Mouse (Mus musculus) neural tube, embryonic 14.5 days (tissue): ENCODE measurements at regions not wholly inside any gene's neighbourhood (a gene's known extent, or its start where the extent isn't known, plus 50 kb on each side); places are given as distances from the start of the nearest gene placed in this dataset.
A peak's percentile ranks its signal among the peaks of the same experiment; 100 is the strongest.

Source experiments
- ATAC-seq: fragments of 200-750 bp; cut with Nextera tagmentation; 2 replicates; pipeline ENCODE4 v1.8.0; 2017; ENCODE audit warnings: low read depth, mild to moderate bottlenecking, moderate TSS enrichment, moderate library complexity
- H3K27ac ChIP-seq: fragments of 300-500 bp; sonication (generic); 2 replicates; pipeline ENCODE4 v1.5.1; 2014; ENCODE audit warnings: low read depth, mild to moderate bottlenecking, control low read depth, low read length, moderate library complexity, mixed read lengths
- H3K27me3 ChIP-seq: fragments of 300-500 bp; sonication (generic); 2 replicates; pipeline ENCODE4 v1.6.1; 2014; ENCODE audit warnings: low read length; ENCODE audit not compliant: control insufficient read depth, insufficient read depth
- H3K36me3 ChIP-seq: fragments of 300-500 bp; sonication (generic); 2 replicates; pipeline ENCODE4 v1.6.1; 2014; ENCODE audit warnings: low read length, mixed read lengths; ENCODE audit not compliant: control insufficient read depth, insufficient read depth
- H3K4me1 ChIP-seq: fragments of 300-500 bp; sonication (generic); 2 replicates; pipeline ENCODE4 v1.6.1; 2014; ENCODE audit warnings: low read length; ENCODE audit not compliant: control insufficient read depth, insufficient read depth
- H3K4me2 ChIP-seq: fragments of 300-500 bp; sonication (generic); 2 replicates; pipeline ENCODE4 v1.6.1; 2014; ENCODE audit warnings: mild to moderate bottlenecking, low read depth, low read length, control low read depth
- H3K4me3 ChIP-seq: fragments of 300-500 bp; sonication (generic); 2 replicates; pipeline ENCODE4 v1.5.1; 2014; ENCODE audit warnings: low read depth, low read length, control low read depth, mixed read lengths
- H3K9ac ChIP-seq: fragments of 300-500 bp; sonication (generic); replicated peaks from 2 replicates; pipeline ENCODE4 v1.6.1; 2014; ENCODE audit warnings: low read depth, mild to moderate bottlenecking, control low read depth, low read length, mixed read lengths
- H3K9me3 ChIP-seq: fragments of 300-500 bp; sonication (generic); 2 replicates; pipeline ENCODE4 v1.6.1; 2016; ENCODE audit warnings: low read length; ENCODE audit not compliant: control insufficient read depth
- WGBS: fragments of 180-500 bp; shearing (Covaris S2); extraction: QIAGEN DNeasy Blood & Tissue Kit; methylation state at CpG from one replicate; pipeline ENCODE4 v1.1.7; 2014; 5-methylcytosine and 5-hydroxymethylcytosine counted together

- H3K36me3 ChIP-seq = no peaks in the 10 kb centered on the region
- H3K4me1 ChIP-seq = no peaks in the 10 kb centered on the region
- no peak overlapping the region for H3K4me3 ChIP-seq
- no peaks in the 10 kb centered on the region for H3K9me3 ChIP-seq
- H3K27me3 ChIP-seq = no peaks in the 10 kb centered on the region
- no peak overlapping the region for H3K4me2 ChIP-seq
- no peak overlapping the region for H3K27ac ChIP-seq
- 91% methylated on average over 8 of the region's 8 CpGs for WGBS
- H3K9ac ChIP-seq = no peak overlapping the region
- no peak for ATAC-seq
Observed at GRCm38 (mm10) chr9:87921291-87921690, 190.2 kb upstream of the Tbx18 start.

DNA sequence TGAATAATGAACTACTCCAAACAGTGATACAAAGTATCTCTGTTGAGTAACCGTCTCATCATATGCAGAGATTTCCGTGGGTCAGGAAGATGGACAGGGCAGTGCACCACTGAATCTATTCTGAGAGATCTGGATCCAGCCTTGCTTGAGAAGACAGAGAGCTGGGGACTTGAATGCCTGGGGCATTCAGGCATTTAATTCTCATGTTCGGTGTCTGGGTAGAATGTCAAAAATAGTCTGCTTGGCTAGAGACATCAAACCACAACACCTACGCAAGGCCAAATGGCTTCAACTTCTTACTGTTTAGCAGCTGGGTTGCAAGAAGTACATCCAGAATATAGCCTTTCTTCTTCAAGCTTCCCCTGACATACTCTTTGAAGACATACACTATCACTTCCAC lies 194.1 kb upstream of the Tbx18 start:
- Histone ChIP-seq H3K9ac (no peak overlapping the region), H3K4me1 (no peaks in the 10 kb centered on the region), H3K9me3 (no peaks in the 10 kb centered on the region), H3K4me3 (no peak overlapping the region), H3K27me3 (no peaks in the 10 kb centered on the region), H3K36me3 (no peaks in the 10 kb centered on the region), H3K27ac (no peak overlapping the region), H3K4me2 (no peak overlapping the region)
- no peak for ATAC-seq
- 94% methylated on average over 4 of the region's 4 CpGs for WGBS

- no peaks in the 10 kb centered on the region for H3K27me3 ChIP-seq
- 68% methylated on average over 5 of the region's 5 CpGs for WGBS
- ATAC-seq = peak; percentile 44; the same call in 1 of the 2 replicates
- H3K27ac ChIP-seq = no peak overlapping the region
- H3K4me3 ChIP-seq = no peak overlapping the region
- no peaks in the 10 kb centered on the region for H3K4me1 ChIP-seq
- no peaks in the 10 kb centered on the region for H3K36me3 ChIP-seq
- H3K4me2 ChIP-seq = no peak overlapping the region
- no peaks in the 10 kb centered on the region for H3K9me3 ChIP-seq
- H3K9ac ChIP-seq = no peak overlapping the region
Observed at GRCm38 (mm10) chr9:87933230-87933629, 202.2 kb upstream of the Tbx18 start.

DNA sequence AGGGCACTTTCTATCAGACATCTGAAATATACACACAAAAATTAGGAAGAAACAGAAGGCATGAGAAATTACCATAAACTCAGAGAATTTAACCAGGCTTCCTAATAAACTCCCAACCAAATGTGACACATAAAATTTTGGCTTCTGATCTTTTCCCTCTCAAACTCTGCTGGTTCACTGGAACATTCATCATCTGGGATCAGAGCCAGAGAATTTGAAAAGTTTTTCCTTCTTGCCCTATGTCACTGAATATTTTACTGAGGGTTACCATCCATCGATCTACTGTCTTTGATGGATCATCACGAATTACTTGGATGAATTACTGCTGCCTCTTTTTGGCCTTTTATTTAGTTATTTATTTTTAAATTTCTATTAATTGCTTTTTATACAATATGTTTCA lies 221.4 kb upstream of the Tbx18 start:
- Histone ChIP-seq H3K9ac (no peak overlapping the region), H3K4me3 (no peak overlapping the region), H3K27ac (no peak overlapping the region), H3K27me3 (no peaks in the 10 kb centered on the region), H3K9me3 (no peaks in the 10 kb centered on the region), H3K36me3 (no peaks in the 10 kb centered on the region), H3K4me2 (no peak overlapping the region), H3K4me1 (no peaks in the 10 kb centered on the region)
- ATAC-seq = no peak
- 88% methylated on average over 2 of the region's 2 CpGs for WGBS

DNA sequence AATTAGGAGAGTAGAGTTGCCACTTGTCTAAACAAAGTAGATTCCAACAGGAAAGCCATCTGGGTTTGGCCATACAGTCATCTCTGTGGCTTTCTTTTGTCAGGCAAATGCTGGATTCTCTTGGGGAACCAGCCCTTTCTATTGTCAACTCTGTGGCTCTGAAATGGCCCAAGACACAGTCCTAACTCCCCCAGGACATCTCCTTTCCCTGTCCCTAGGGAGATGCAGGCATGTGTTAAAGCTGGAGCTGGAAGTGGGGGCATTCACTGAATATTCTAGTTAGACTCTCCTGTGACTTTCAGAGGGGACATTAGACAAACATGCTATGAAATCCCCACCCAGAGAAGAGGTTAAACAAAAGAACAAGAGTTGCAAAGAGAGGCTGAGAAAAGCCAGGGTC lies 223.9 kb upstream of the Tbx18 start:
- Histone ChIP-seq H3K36me3 (no peaks in the 10 kb centered on the region), H3K27ac (no peak overlapping the region), H3K9ac (no peak overlapping the region), H3K27me3 (no peaks in the 10 kb centered on the region), H3K4me2 (no peak overlapping the region), H3K4me1 (no peaks in the 10 kb centered on the region), H3K4me3 (no peak overlapping the region), H3K9me3 (no peaks in the 10 kb centered on the region)
- ATAC-seq = no peak

DNA sequence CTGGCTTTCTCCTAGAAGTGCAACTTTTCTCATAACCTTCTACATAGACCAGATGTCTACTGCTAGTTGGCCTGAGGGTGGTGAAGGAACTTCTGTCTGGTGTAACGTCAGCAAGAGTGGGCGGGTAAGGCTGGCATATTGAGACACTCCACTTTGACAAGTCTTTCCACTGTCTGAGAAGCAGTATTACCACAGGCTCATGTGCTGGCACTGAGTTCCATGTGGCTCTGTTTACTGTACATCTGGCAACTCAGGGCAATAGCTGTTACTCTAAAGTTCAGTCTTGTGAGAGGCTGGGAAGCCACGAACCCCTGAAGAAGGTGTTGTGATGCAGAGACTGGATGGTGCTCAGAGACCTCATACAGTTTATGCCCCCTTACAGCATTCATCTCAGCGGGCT lies 230.7 kb upstream of the Tbx18 start:
- Histone ChIP-seq H3K27ac (no peak overlapping the region), H3K4me1 (no peaks in the 10 kb centered on the region), H3K4me2 (no peak overlapping the region), H3K27me3 (no peaks in the 10 kb centered on the region), H3K36me3 (no peaks in the 10 kb centered on the region), H3K9ac (no peak overlapping the region), H3K9me3 (no peaks in the 10 kb centered on the region), H3K4me3 (no peak overlapping the region)
- ATAC-seq = no peak
- WGBS = 95% methylated on average over 4 of the region's 4 CpGs

DNA sequence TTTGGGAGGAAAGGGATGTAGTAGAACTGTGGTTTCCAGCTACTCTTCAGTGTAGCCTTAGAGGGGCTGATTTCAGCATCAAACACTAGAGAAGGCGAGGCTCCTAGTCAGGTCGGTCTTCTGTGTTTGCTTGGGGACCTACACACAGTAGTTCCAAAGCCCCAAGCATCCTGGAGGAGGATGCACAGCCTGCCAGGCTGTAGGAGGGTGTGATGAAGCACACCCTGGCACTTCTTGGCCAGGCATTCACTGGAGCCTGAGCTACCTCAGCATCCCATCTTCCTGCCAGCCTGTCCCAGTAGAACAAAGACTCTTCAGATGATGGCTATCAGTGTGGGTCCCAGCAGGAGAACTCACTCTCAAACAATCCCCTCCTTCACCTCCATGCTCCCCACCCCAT lies 233.4 kb upstream of the Tbx18 start:
- no peaks in the 10 kb centered on the region for H3K36me3 ChIP-seq

GRCm38 (mm10) chr9:87965103-87965780 lies 234.2 kb upstream of the Tbx18 start:
- Histone ChIP-seq H3K9ac (no peak overlapping the region), H3K4me2 (no peak overlapping the region), H3K27me3 (no peaks in the 10 kb centered on the region), H3K4me3 (no peak overlapping the region), H3K27ac (no peak overlapping the region), H3K9me3 (no peaks in the 10 kb centered on the region), H3K4me1 (no peaks in the 10 kb centered on the region), H3K36me3 (no peaks in the 10 kb centered on the region)
- ATAC-seq = no peak
- WGBS = 82% methylated on average over 3 of the region's 3 CpGs

More for the DNA sequence above, 233.4 kb upstream of the Tbx18 start:
- H3K9me3 ChIP-seq = no peaks in the 10 kb centered on the region
- no peak overlapping the region for H3K27ac ChIP-seq
- no peak overlapping the region for H3K4me2 ChIP-seq
- 78% methylated on average over 2 of the region's 2 CpGs for WGBS
- H3K9ac ChIP-seq = no peak overlapping the region
- H3K4me3 ChIP-seq = no peak overlapping the region
- no peak for ATAC-seq
- no peaks in the 10 kb centered on the region for H3K27me3 ChIP-seq
- no peaks in the 10 kb centered on the region for H3K4me1 ChIP-seq

GRCm38 (mm10) chr9:87968190-87969082 lies 237.4 kb upstream of the Tbx18 start:
- Histone ChIP-seq H3K9me3 (no peaks in the 10 kb centered on the region), H3K4me1 (no peaks in the 10 kb centered on the region), H3K4me3 (no peak overlapping the region), H3K27ac (no peak overlapping the region), H3K36me3 (no peaks in the 10 kb centered on the region), H3K9ac (no peak overlapping the region), H3K27me3 (no peaks in the 10 kb centered on the region), H3K4me2 (no peak overlapping the region)
- 64% methylated on average over 5 of the region's 5 CpGs for WGBS
- ATAC-seq = no peak; the same call in 1 of the 2 replicates
